Mouse (Mus musculus) testis, adult 2 months (tissue): ENCODE results near the gene N4bp3.

ENCODE experiments used
- CTCF ChIP-seq: fragments of 200-500 bp; IDR thresholded peaks from 2 replicates; pipeline ENCODE4 v1.5.1; 2012; ENCODE audit warnings: low read depth, mild to moderate bottlenecking, inconsistent platforms, low read length, moderate library complexity; ENCODE audit not compliant: control insufficient read depth, insufficient read depth, insufficient replicate concordance
- POLR2A ChIP-seq: fragments of 200-500 bp; IDR thresholded peaks from 2 replicates; pipeline ENCODE4 v1.6.1; 2012; ENCODE audit warnings: low read depth, mild to moderate bottlenecking, inconsistent platforms, low read length, moderate library complexity; ENCODE audit not compliant: control insufficient read depth

DNA sequence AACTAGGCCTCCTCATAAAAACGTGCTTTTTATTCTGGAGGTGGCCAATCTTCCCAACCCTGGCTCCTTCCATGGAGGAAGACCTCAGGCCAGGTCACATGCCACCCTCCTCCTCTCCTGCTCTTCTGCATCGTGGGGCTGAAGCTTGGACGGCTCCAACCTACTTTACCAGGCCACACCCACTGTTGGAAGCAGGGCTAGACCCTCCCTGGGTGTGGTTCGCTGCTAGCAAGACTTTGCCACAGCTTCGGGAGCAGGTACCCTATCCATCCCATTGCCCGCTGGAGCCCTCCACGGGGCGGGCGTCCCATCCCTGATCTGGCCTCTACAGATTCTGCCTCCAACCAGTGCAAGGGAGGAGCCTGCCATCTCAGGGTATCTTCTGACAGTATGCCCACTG, 7.4 kb downstream of the N4bp3 start:
- TF ChIP-seq POLR2A (no peak), CTCF (no peak)
